Comparison of ENCODE assay signal across 8 mouse cellular contexts in the genomic region with DNA sequence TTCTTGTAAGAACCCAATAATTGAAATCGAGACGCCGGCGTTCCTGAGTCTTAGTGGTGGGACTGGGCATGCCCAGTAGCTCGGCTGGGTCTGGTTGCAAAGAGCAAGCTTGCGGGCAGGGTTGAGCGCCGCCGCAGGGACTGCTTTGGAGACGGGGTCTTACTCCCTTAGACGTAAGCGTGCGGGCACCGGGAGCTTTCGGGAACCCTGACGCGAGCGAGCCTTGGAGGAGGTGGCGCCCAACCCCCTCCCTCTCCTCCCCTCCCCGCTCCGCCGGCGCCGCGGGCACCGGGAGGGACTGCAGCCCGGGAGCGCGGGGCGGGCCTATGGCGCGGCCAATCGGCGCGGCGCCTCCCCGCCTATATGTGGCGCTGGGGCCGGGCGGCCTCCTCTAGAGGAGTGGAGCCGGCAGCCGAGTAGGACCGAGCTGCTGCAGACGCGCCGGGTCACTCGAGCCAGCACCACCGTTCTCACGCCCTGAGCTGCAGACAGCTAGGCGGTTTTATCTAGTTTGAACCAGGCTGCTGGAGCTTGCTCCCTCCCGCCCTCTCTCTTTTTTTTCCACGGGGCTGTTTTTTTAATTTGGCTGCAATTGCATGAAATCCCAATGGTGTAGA. TPM values are rescaled to one million over a fixed set of nuclear protein-coding genes. Genes with fewer than 3 reads are reported as not detected.
DNase-seq lines count a peak whose midpoint lies in the region; ATAC-seq lines count a peak whose summit lies in the region.

No protein-coding gene starts in this region.

- ATAC-seq in hindbrain, embryonic 13.5 days (ENCODE audit: low FRiP score), result peak; percentile 95

- no peaks in the 10 kb centered on the region for H3K9me3 ChIP-seq in hindbrain, embryonic 13.5 days

- peak overlapping the region; percentile 59 for H3K4me3 ChIP-seq in hindbrain, embryonic 13.5 days

- peaks cover 23% of the 10 kb centered on the region for H3K36me3 ChIP-seq in hindbrain, embryonic 13.5 days

- peak overlapping the region; percentile 99 for H3K27ac ChIP-seq in hindbrain, embryonic 13.5 days

- no peaks in the 10 kb centered on the region for H3K27me3 ChIP-seq in hindbrain, embryonic 13.5 days

- H3K9ac ChIP-seq in hindbrain, embryonic 13.5 days, result peak overlapping the region; percentile 95

- peaks cover 37% of the 10 kb centered on the region for H3K4me1 ChIP-seq in hindbrain, embryonic 13.5 days (replicated peaks)

- peak; percentile 90 for DNase-seq in R1 (ENCODE audit: low read depth, low spot score)
- peak; percentile 96 to 98 for DNase-seq in cerebellum, postnatal 14 days
- DNase-seq in frontal cortex, postnatal 14 days (ENCODE audit: low spot score in 2 of 2), result peak; percentile 90 to 93
- peak; percentile 91 to 93 for DNase-seq in layer of hippocampus, postnatal 25 days (ENCODE audit: extremely low spot score in 1 of 2, low spot score in 1 of 2)
- DNase-seq in lung, postnatal 14 days, result peak; percentile 96
- DNase-seq in ovary, postnatal 36 days (ENCODE audit: low spot score), result peak; percentile 97
- peak; percentile 94 for DNase-seq in thymus, postnatal 14 days

- H3K4me2 ChIP-seq in hindbrain, embryonic 13.5 days, result peak overlapping the region; percentile 99

- under 1% methylated on average over 46 of the region's 52 CpGs for WGBS in hindbrain, embryonic 13.5 days

RNA-seq across cellular contexts. Expression of gene Serp2, which starts 52.5 kb away (rescaled TPM):
- polyA plus RNA-seq in hindbrain, embryonic 13.5 days (2015; fragmentation: Nextera tagmentation; extraction: Ambion mirVana), result 128 and 133 TPM in 2 replicates
- total RNA-seq in layer of hippocampus, postnatal 25 days (2021), result 100 to 1,000 TPM; 150 to 152 TPM

Comparison
In these comparisons a context has a peak if more than half of its experiments do, and no peak if none do; other contexts are left out.
1. Peak in every context shown above with its lines: DNase-seq, ATAC-seq, H3K4me3 ChIP-seq and H3K27ac ChIP-seq.